Comparison of ENCODE assay signal across 25 mouse cellular contexts in the genomic region with DNA sequence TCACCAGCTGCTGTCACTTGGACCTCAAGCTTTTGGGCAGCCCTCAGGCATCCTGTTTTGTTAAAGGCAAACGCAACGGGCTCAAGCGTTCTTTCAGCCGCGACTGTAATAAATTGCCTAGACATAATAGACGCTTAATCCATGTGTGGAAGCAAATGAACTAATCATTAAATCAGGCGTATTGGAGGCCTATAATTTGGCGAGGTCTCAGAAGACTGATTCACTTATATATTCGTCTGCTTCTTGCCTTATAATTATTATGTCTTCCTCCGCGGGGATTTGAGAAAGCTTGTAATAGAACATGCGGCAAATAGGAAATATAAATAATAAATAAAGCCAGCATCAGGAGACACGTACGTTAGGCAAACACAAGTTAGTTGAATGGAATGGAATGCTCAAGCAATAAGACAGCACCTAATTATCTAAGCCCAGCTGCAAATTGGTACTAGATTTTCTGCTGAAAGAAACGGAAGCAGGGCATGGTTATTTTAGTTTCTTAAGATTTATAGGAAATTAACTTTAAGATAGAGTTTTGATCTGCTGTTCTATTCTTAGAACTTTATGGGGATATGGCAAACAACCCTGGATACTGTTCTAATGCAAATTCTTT. TPM values are rescaled to one million over a fixed set of nuclear protein-coding genes. Genes with fewer than 3 reads are reported as not detected.
A peak's percentile ranks its signal among the peaks of the same experiment; 100 is the strongest.
DNase-seq lines count a peak whose midpoint lies in the region; ATAC-seq lines count a peak whose summit lies in the region.
"Had no signal": no experiment of that assay in that cellular context is flagged by ENCODE, and none has a peak within 500 bp of the region (broad histone marks: within the 10 kb centered on the region; RNA-seq: fewer than 3 reads in every experiment).

No protein-coding gene starts in this region.

- intact Hi-C loops in left cerebral cortex, postnatal 25 days (cut with DNase I) = no loop called here

- no peak overlapping the region for H3K27ac ChIP-seq in hindbrain, embryonic 14.5 days
- H3K27ac ChIP-seq in hindbrain, embryonic 12.5 days = no peak overlapping the region
- no peak overlapping the region for H3K27ac ChIP-seq in neural tube, embryonic 12.5 days
- no peak overlapping the region for H3K27ac ChIP-seq in neural tube, embryonic 13.5 days (replicated peaks)
- H3K27ac ChIP-seq: intestine, embryonic 15.5 days; limb, embryonic 10.5 days; liver, embryonic 15.5 days; lung, embryonic 15.5 days; midbrain, embryonic 15.5 days; stomach, embryonic 15.5 days had no signal

- H3K4me1 ChIP-seq in hindbrain, embryonic 14.5 days (replicated peaks; ENCODE audit: control insufficient read depth, insufficient read depth, low read length) = no peaks in the 10 kb centered on the region
- no peaks in the 10 kb centered on the region for H3K4me1 ChIP-seq in hindbrain, embryonic 12.5 days
- 0 out of 2 replicates have a peak, but pooled peaks cover 6% of the 10 kb centered on the region for H3K4me1 ChIP-seq in neural tube, embryonic 12.5 days
- peaks cover 11% of the 10 kb centered on the region for H3K4me1 ChIP-seq in neural tube, embryonic 13.5 days (replicated peaks)
- H3K4me1 ChIP-seq: intestine, embryonic 15.5 days; limb, embryonic 10.5 days; liver, embryonic 15.5 days; lung, embryonic 15.5 days; stomach, embryonic 15.5 days had no signal

- no peak overlapping the region for H3K4me3 ChIP-seq in hindbrain, embryonic 14.5 days (replicated peaks; ENCODE audit: low read length)
- no peak overlapping the region for H3K4me3 ChIP-seq in hindbrain, embryonic 12.5 days
- no peak overlapping the region for H3K4me3 ChIP-seq in neural tube, embryonic 12.5 days
- no peak overlapping the region for H3K4me3 ChIP-seq in neural tube, embryonic 13.5 days
- H3K4me3 ChIP-seq: intestine, embryonic 15.5 days; limb, embryonic 10.5 days; liver, embryonic 15.5 days; lung, embryonic 15.5 days; megakaryocyte, embryonic 14.5 days; midbrain, embryonic 15.5 days; stomach, embryonic 15.5 days had no signal

- no peak overlapping the region for H3K9ac ChIP-seq in hindbrain, embryonic 14.5 days
- no peak overlapping the region for H3K9ac ChIP-seq in hindbrain, embryonic 12.5 days
- no peak overlapping the region for H3K9ac ChIP-seq in neural tube, embryonic 12.5 days
- no peak overlapping the region for H3K9ac ChIP-seq in neural tube, embryonic 13.5 days
- H3K9ac ChIP-seq: intestine, embryonic 15.5 days; liver, embryonic 15.5 days; lung, embryonic 15.5 days; midbrain, embryonic 15.5 days; stomach, embryonic 15.5 days had no signal

- ATAC-seq in hindbrain, embryonic 14.5 days (ENCODE audit: low FRiP score) = no peak
- no peak for ATAC-seq in hindbrain, embryonic 12.5 days (ENCODE audit: low FRiP score)
- 0 out of 2 replicates have a peak, but pooled peaks have one; percentile 41 for ATAC-seq in neural tube, embryonic 12.5 days (ENCODE audit: low FRiP score, low read depth)
- ATAC-seq in neural tube, embryonic 13.5 days (ENCODE audit: low read depth) = peak; percentile 66; the same call in 1 of the 2 replicates
- ATAC-seq: activated CD4-positive, CD25-positive, alpha-beta regulatory T cell, adult 4 months; intestine, embryonic 15.5 days; midbrain, embryonic 15.5 days had no signal

- no peaks in the 10 kb centered on the region for H3K36me3 ChIP-seq in hindbrain, embryonic 14.5 days (replicated peaks; ENCODE audit: control insufficient read depth, insufficient read depth)
- H3K36me3 ChIP-seq in hindbrain, embryonic 12.5 days = no peaks in the 10 kb centered on the region
- H3K36me3 ChIP-seq in neural tube, embryonic 12.5 days = no peaks in the 10 kb centered on the region
- no peaks in the 10 kb centered on the region for H3K36me3 ChIP-seq in neural tube, embryonic 13.5 days
- H3K36me3 ChIP-seq: intestine, embryonic 15.5 days; limb, embryonic 10.5 days; liver, embryonic 15.5 days; lung, embryonic 15.5 days; midbrain, embryonic 15.5 days; stomach, embryonic 15.5 days had no signal

- H3K4me2 ChIP-seq in hindbrain, embryonic 14.5 days (replicated peaks) = peak overlapping the region; percentile 19; the same call in 1 of the 2 replicates
- H3K4me2 ChIP-seq in hindbrain, embryonic 12.5 days (replicated peaks) = no peak overlapping the region
- H3K4me2 ChIP-seq in neural tube, embryonic 12.5 days (replicated peaks) = no peak overlapping the region
- peak overlapping the region; percentile 26; the same call in 1 of the 2 replicates for H3K4me2 ChIP-seq in neural tube, embryonic 13.5 days
- H3K4me2 ChIP-seq: intestine, embryonic 15.5 days; liver, embryonic 15.5 days; lung, embryonic 15.5 days; midbrain, embryonic 15.5 days; stomach, embryonic 15.5 days had no signal

- DNase-seq in hindbrain, embryonic 14.5 days (ENCODE audit: low spot score) = peak; percentile 40
- DNase-seq in neural tube, embryonic 10.5 days (ENCODE audit: extremely low spot score, low spot score) = no peak
- DNase-seq in spleen, postnatal 4 days (ENCODE audit: low spot score in 2 of 2) = no peak
- no peak for DNase-seq in left cerebral cortex, postnatal 25 days (ENCODE audit: low spot score in 2 of 2)
- DNase-seq: adrenal gland, postnatal 10 days; cerebellum, adult 9-11 months; gastrocnemius, postnatal 36 days; kidney, adult 8-10 months; kidney, postnatal 10 days; liver; lung, postnatal 36 days; right cerebral cortex, adult 18-20 months; right cerebral cortex, postnatal 4 days; thymus, postnatal 36 days had no signal

- H3K27me3 ChIP-seq in hindbrain, embryonic 14.5 days (ENCODE audit: control insufficient read depth, insufficient read depth, low read length) = no peaks in the 10 kb centered on the region
- H3K27me3 ChIP-seq in hindbrain, embryonic 12.5 days = no peaks in the 10 kb centered on the region
- H3K27me3 ChIP-seq in neural tube, embryonic 12.5 days (replicated peaks) = no peaks in the 10 kb centered on the region
- no peaks in the 10 kb centered on the region for H3K27me3 ChIP-seq in neural tube, embryonic 13.5 days
- H3K27me3 ChIP-seq: intestine, embryonic 15.5 days; liver, embryonic 15.5 days; lung, embryonic 15.5 days; megakaryocyte, embryonic 14.5 days; midbrain, embryonic 15.5 days; stomach, embryonic 15.5 days had no signal

- 39% methylated on average over 15 of the region's 15 CpGs for WGBS in hindbrain, embryonic 14.5 days
- 59% methylated on average over 15 of the region's 15 CpGs for WGBS in hindbrain, embryonic 12.5 days
- WGBS in neural tube, embryonic 12.5 days = 44% methylated on average over 15 of the region's 15 CpGs
- WGBS in neural tube, embryonic 13.5 days = 30% methylated on average over 15 of the region's 15 CpGs

- H3K9me3 ChIP-seq in hindbrain, embryonic 14.5 days (ENCODE audit: control insufficient read depth, low read length) = no peaks in the 10 kb centered on the region
- H3K9me3 ChIP-seq in hindbrain, embryonic 12.5 days (replicated peaks) = no peaks in the 10 kb centered on the region
- no peaks in the 10 kb centered on the region for H3K9me3 ChIP-seq in neural tube, embryonic 12.5 days
- H3K9me3 ChIP-seq in neural tube, embryonic 13.5 days = no peaks in the 10 kb centered on the region
- H3K9me3 ChIP-seq: intestine, embryonic 15.5 days; limb, embryonic 10.5 days; liver, embryonic 15.5 days; lung, embryonic 15.5 days; megakaryocyte, embryonic 14.5 days; midbrain, embryonic 15.5 days; stomach, embryonic 15.5 days had no signal

RNA-seq across cellular contexts. Expression of gene Cpsf6, which starts 23.6 kb away (rescaled TPM):
- polyA plus RNA-seq in hindbrain, embryonic 14.5 days (2014; fragmentation: Nextera tagmentation; extraction: Ambion mirVana) = 152 and 168 TPM in 2 replicates
- 231 and 248 TPM in 2 replicates for polyA plus RNA-seq in hindbrain, embryonic 12.5 days (2016; fragmentation: Nextera tagmentation; extraction: Ambion mirVana)
- 216 and 225 TPM in 2 replicates for polyA plus RNA-seq in neural tube, embryonic 12.5 days (2016; fragmentation: Nextera tagmentation; extraction: Ambion mirVana)
- 144 and 167 TPM in 2 replicates for polyA plus RNA-seq in neural tube, embryonic 13.5 days (2015; fragmentation: Nextera tagmentation; extraction: Ambion mirVana)
- total RNA-seq in left cerebral cortex, postnatal 25 days (2021) = 100 to 1,000 TPM; 106 to 109 TPM

Comparison
In these comparisons a context has a peak if more than half of its experiments do, and no peak if none do; other contexts are left out.
1. H3K4me2 ChIP-seq: peak in hindbrain, embryonic 14.5 days (single experiment) and neural tube, embryonic 13.5 days (single experiment); none in hindbrain, embryonic 12.5 days (single experiment) and neural tube, embryonic 12.5 days (single experiment).
2. ATAC-seq: peak in neural tube, embryonic 12.5 days (single experiment) and neural tube, embryonic 13.5 days (single experiment); none in hindbrain, embryonic 14.5 days (single experiment) and hindbrain, embryonic 12.5 days (single experiment).